Mouse (Mus musculus): Measurements from ENCODE around the gene Txlna. TPM values are rescaled to one million over a fixed set of nuclear protein-coding genes. Genes with fewer than 3 reads are reported as not detected.

Txlna gene
- polyA plus RNA-seq (2015; fragmentation: Nextera tagmentation; extraction: Ambion mirVana): 39.7 and 46.0 TPM in 2 replicates

DNA sequence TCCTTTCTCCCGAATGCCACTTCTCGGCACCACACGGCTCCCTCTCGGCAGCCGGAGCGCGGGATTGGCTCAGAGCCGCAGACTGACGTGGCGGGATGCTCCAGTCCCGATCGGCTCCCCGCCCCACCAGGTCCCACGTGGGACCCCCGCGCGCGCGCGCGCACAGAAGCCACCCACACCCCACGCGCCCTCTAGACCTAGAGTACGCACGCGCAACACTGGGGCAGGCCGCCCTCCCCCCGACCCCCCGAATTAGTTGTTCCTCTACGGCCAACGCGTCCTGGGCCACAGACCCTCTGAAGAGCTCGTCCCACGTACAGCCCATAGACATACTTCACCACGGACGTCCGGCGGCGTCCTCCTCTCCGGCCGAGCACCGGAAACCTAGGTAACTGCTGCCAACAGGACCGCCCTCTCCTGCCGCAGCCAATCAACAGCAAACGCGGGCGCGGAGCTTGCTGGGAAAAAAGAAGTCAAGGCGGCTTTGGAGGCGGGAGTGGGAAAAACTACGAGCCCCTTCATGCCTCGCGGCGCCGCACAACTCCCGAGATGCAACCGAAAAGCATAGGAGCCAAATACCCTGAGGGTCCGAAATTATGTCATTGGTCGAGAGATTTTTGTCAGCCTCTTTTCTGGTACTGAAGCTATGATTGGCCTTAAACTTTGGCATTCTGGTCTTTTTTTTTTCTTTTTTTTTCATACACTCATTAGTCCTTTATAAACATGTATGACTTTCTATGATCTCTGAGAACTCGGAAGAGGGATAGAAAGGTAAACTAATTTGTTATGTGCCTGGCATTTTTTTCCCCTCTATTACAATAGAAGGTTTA lies at the start of gene Txlna:
Gene Txlna (minus strand): TSS at position 428 of the 830 bp plus-strand sequence.
- Histone ChIP-seq H3K27me3 (replicated peaks; ENCODE audit: control insufficient read depth, insufficient read depth, low read length) (no peaks in the 10 kb centered on the region), H3K9me3 (ENCODE audit: control insufficient read depth, low read length) (no peaks in the 10 kb centered on the region), H3K4me3 (ENCODE audit: low read length) (peak within 1 kb of the TSS; percentile 69), H3K36me3 (ENCODE audit: control insufficient read depth, insufficient read depth, low read length) (peaks cover 19% of the 10 kb centered on the region), H3K27ac (ENCODE audit: low read depth, low read length) (peak within 1 kb of the TSS; percentile 97), H3K4me1 (ENCODE audit: control insufficient read depth, insufficient read depth, low read depth, low read length) (peaks cover 22% of the 10 kb centered on the region), H3K9ac (ENCODE audit: low read depth, low read length) (peak within 1 kb of the TSS; percentile 78), H3K4me2 (ENCODE audit: low read length) (peak within 1 kb of the TSS; percentile 93)
- ATAC-seq: peak; percentile 96
- WGBS: under 1% methylated on average over 42 of the region's 60 CpGs

DNA sequence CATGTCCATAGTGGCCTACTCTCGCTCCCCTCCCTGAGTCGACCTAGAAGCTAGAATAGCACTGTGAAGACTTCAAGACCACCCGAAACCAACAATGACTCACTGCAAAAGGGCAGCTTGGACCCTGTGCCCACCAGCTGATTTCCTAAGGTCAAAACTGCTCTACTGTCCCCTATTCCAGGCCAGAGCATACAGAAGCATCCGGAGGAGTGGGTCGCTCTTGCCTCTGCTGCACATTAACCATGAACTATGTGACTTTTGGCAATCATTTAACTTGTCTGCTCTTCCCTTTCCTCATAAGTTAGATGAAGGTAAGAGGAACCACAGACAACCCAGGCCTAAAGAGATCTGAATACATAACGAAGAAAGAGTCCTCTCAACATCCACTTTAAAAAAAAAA lies 43.7 kb upstream of the Txlna start:
- 94% methylated on average over 6 of the region's 6 CpGs for WGBS

DNA sequence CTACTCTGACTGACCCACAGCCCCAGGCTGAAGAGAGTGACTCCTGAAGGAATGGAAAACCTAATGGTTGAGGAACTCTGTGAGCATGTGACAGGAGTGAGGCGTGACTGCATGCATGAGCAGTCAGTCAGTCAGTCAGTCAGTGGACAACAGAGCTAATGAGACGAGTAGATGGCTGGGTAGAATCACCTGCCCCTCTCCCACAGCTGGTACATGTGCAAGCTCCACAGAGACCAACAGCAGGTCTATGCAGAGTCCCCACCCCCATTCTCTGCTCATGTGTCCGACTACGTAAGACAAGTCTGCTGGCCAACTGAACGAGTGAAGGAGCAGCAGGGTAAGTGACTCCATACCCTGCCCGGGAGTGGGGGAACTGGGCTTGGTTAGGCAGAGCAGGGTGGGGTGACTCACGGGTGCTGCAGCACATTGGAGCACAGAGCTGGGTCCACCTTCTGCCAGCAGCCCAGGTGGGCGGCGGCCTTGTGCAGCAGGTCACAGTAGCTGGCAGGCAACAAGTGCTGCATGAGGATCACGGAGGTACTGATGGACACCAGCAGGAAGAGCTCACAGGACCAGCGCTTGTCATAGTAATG lies 43.1 kb upstream of the Txlna start:
- Histone ChIP-seq H3K4me1 (ENCODE audit: control insufficient read depth, insufficient read depth, low read depth, low read length) (no peaks in the 10 kb centered on the region), H3K9ac (ENCODE audit: low read depth, low read length) (no peak overlapping the region), H3K9me3 (ENCODE audit: control insufficient read depth, low read length) (no peaks in the 10 kb centered on the region), H3K4me3 (ENCODE audit: low read length) (no peak overlapping the region), H3K27ac (ENCODE audit: low read depth, low read length) (no peak overlapping the region), H3K36me3 (ENCODE audit: control insufficient read depth, insufficient read depth, low read length) (peaks cover 48% of the 10 kb centered on the region), H3K27me3 (replicated peaks; ENCODE audit: control insufficient read depth, insufficient read depth, low read length) (no peaks in the 10 kb centered on the region), H3K4me2 (ENCODE audit: low read length) (no peak overlapping the region)
- WGBS: 85% methylated on average over 11 of the region's 11 CpGs
- ATAC-seq: no peak

More for the DNA sequence above, 43.7 kb upstream of the Txlna start:
- no peak overlapping the region for H3K4me2 ChIP-seq (ENCODE audit: low read length)
- H3K9ac ChIP-seq (ENCODE audit: low read depth, low read length): no peak overlapping the region
- H3K9me3 ChIP-seq (ENCODE audit: control insufficient read depth, low read length): no peaks in the 10 kb centered on the region
- H3K4me3 ChIP-seq (ENCODE audit: low read length): no peak overlapping the region
- ATAC-seq: no peak
- no peaks in the 10 kb centered on the region for H3K27me3 ChIP-seq (replicated peaks; ENCODE audit: control insufficient read depth, insufficient read depth, low read length)
- no peaks in the 10 kb centered on the region for H3K4me1 ChIP-seq (ENCODE audit: control insufficient read depth, insufficient read depth, low read depth, low read length)
- H3K36me3 ChIP-seq (ENCODE audit: control insufficient read depth, insufficient read depth, low read length): peaks cover 48% of the 10 kb centered on the region
- no peak overlapping the region for H3K27ac ChIP-seq (ENCODE audit: low read depth, low read length)

DNA sequence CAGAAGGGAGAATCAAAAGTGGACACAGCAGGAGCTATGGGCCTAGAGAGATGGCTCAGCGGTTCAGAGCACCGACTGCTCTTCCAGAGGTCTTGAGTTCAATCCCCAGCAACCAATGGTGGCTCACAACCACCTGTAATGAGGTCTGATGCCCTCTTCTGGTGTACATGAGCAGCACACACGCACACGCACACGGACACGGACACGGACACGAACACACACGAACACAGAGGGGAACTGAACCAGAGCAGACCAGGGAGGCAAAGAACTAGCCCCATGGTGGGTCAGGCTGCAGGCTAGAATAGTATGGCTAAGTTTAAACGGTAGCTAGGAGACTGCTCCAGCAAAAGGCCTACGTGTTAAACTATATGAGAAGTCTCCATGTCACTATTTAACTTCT lies 41.0 kb upstream of the Txlna start:
- Histone ChIP-seq H3K4me1 (ENCODE audit: control insufficient read depth, insufficient read depth, low read depth, low read length) (no peaks in the 10 kb centered on the region), H3K27me3 (replicated peaks; ENCODE audit: control insufficient read depth, insufficient read depth, low read length) (no peaks in the 10 kb centered on the region), H3K9ac (ENCODE audit: low read depth, low read length) (no peak overlapping the region), H3K4me2 (ENCODE audit: low read length) (no peak overlapping the region), H3K4me3 (ENCODE audit: low read length) (no peak overlapping the region), H3K36me3 (ENCODE audit: control insufficient read depth, insufficient read depth, low read length) (peaks cover 55% of the 10 kb centered on the region), H3K9me3 (ENCODE audit: control insufficient read depth, low read length) (no peaks in the 10 kb centered on the region), H3K27ac (ENCODE audit: low read depth, low read length) (no peak overlapping the region)
- WGBS: 94% methylated on average over 11 of the region's 11 CpGs
- ATAC-seq: no peak

DNA sequence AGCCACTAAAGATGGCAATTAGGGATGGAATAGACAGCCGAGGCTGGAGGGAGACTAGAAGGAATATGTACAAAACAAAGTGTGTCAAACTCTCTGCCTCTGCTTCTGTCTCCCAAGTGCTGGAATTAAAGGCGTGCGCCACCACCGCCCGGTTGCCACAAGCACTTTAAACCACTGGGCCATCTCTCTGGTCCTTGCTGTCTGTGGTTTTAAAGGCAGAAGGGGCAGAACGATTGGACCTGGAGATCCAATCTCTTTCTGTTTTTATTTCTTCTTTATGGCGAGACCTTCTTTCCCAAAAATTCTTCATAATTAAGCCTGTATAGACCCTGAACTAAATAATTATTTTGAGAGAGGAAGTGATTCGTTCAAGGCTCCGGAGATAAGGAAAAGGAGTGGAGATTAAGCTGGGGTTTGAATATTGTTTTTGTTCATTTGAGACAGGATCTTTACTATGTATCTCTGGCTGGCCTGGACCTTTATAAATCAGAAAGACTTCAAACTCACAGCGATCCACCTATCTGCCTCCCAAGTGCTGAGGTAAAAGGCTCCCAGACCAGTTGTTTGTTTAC lies 32.1 kb upstream of the Txlna start:
- WGBS: 11% methylated on average over 10 of the region's 10 CpGs
- Histone ChIP-seq H3K27ac (ENCODE audit: low read depth, low read length) (peak overlapping the region; percentile 93), H3K4me1 (ENCODE audit: control insufficient read depth, insufficient read depth, low read depth, low read length) (peaks cover 13% of the 10 kb centered on the region), H3K4me2 (ENCODE audit: low read length) (peak overlapping the region; percentile 69), H3K9me3 (ENCODE audit: control insufficient read depth, low read length) (no peaks in the 10 kb centered on the region), H3K4me3 (ENCODE audit: low read length) (peak overlapping the region; percentile 91), H3K9ac (ENCODE audit: low read depth, low read length) (peak overlapping the region; percentile 96), H3K27me3 (replicated peaks; ENCODE audit: control insufficient read depth, insufficient read depth, low read length) (no peaks in the 10 kb centered on the region), H3K36me3 (ENCODE audit: control insufficient read depth, insufficient read depth, low read length) (peaks cover 20% of the 10 kb centered on the region)
- no peak for ATAC-seq

DNA sequence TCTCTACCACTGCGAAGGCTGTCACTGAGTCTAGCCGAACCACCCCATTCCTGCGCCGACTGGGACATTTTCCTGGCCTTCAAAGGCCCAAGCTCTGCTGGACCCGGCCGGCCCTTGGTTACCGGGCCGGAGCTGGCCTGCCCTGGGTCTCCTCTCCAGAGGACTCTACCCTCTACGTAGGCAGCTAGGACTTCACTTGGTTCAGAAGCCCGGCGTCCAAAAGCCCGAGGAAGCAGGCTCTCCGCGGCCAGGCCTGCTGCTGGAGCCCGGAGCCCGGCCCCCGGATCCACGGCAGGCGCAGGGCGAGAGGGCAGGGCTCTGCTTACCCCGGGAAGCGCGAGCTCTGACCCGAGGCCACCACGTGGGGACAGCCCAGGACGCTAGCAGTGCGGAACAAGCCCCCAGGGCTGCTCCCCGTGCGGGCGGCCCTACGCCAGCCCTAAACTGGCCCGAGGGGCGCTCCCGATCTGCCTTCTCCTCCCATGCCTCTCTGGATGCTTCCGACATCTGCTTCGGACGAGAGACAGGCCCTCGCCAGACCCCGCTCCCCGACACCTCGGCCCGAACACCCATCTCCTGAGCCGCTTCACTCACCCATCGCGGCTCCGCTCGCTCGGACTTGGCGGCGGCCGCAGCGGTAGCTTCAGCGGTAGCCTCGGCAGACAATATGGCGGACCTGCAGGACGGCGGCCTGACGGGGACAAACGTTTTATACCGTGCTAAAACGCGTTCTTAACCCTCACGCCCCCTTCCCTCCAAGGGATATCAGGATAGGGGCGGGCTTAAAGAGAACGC lies 31.4 kb upstream of the Txlna start, which contains the start of gene Kpna6:
Gene Kpna6 (minus strand): TSS at position 685 of the 795 bp plus-strand sequence.
- Histone ChIP-seq H3K27me3 (replicated peaks; ENCODE audit: control insufficient read depth, insufficient read depth, low read length) (no peaks in the 10 kb centered on the region), H3K36me3 (ENCODE audit: control insufficient read depth, insufficient read depth, low read length) (peaks cover 15% of the 10 kb centered on the region), H3K4me1 (ENCODE audit: control insufficient read depth, insufficient read depth, low read depth, low read length) (peaks cover 13% of the 10 kb centered on the region), H3K9me3 (ENCODE audit: control insufficient read depth, low read length) (no peaks in the 10 kb centered on the region), H3K4me2 (ENCODE audit: low read length) (peak within 1 kb of the TSS; percentile 69), H3K4me3 (ENCODE audit: low read length) (peak within 1 kb of the TSS; percentile 91), H3K27ac (ENCODE audit: low read depth, low read length) (peak within 1 kb of the TSS; percentile 93), H3K9ac (ENCODE audit: low read depth, low read length) (peak within 1 kb of the TSS; percentile 96)
- ATAC-seq: peak; percentile 94
- under 1% methylated on average over 57 of the region's 65 CpGs for WGBS

DNA sequence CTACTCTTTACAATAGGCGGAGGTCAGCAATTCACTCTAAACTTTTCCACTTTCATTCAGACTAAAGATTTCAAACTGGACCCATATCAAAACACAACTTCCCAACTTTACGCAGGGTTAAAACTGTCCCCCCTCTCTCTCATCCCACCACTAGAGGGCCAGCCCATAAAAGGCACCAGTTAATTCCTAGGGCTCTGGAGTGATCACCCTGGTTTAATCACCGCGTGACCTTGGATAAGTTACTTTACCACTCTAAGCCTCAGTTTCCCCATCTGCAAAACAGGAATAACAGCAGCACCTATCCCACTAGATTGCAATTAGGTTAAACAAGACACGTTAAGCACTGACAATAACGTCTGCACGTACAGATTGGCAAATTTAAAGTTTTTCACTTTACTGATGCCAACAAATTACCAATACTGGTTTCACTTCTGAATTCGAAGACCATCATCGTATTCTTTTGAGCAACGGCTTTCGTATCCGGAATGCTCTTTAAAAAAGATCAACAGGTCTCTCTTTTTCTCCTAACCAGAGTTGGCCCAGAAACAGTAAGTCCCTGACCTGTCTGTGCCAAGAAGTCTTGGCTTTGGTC lies 30.7 kb upstream of the Txlna start:
- Histone ChIP-seq H3K4me3 (ENCODE audit: low read length) (peak overlapping the region; percentile 91), H3K9ac (ENCODE audit: low read depth, low read length) (peak overlapping the region; percentile 96), H3K4me1 (ENCODE audit: control insufficient read depth, insufficient read depth, low read depth, low read length) (peaks cover 13% of the 10 kb centered on the region), H3K27ac (ENCODE audit: low read depth, low read length) (peak overlapping the region; percentile 93), H3K4me2 (ENCODE audit: low read length) (peak overlapping the region; percentile 69), H3K36me3 (ENCODE audit: control insufficient read depth, insufficient read depth, low read length) (peaks cover 8% of the 10 kb centered on the region), H3K27me3 (replicated peaks; ENCODE audit: control insufficient read depth, insufficient read depth, low read length) (no peaks in the 10 kb centered on the region), H3K9me3 (ENCODE audit: control insufficient read depth, low read length) (no peaks in the 10 kb centered on the region)
- no peak for ATAC-seq
- WGBS: 6% methylated on average over 12 of the region's 12 CpGs

DNA sequence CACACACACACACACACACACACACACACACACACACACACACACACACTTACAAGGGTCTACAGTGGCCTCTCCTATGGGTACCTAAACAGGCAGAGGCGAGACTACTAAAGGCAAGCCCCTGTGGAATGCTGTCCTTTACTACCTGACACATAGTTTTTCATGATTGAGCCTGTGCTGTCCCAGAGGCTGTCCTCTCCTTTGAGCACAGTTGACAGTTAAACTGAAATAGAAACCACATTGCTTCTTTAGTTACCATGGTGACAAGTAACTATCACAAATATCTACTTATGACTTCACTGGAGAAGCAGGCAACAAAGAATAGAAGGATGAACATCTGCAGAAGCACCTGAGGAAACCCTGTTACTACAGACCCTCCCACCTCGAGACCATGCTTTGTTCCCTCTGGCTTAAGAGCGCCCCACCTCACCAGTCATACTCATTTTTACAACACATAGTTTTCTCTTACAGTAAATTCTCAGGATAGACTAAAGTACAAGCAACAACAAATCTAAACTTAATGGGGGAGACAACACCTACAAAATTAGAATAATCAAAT lies 21.5 kb upstream of the Txlna start:
- no peaks in the 10 kb centered on the region for H3K27me3 ChIP-seq (replicated peaks; ENCODE audit: control insufficient read depth, insufficient read depth, low read length)
- H3K4me3 ChIP-seq (ENCODE audit: low read length): no peak overlapping the region
- no peak overlapping the region for H3K9ac ChIP-seq (ENCODE audit: low read depth, low read length)
- no peak overlapping the region for H3K4me2 ChIP-seq (ENCODE audit: low read length)
- H3K4me1 ChIP-seq (ENCODE audit: control insufficient read depth, insufficient read depth, low read depth, low read length): no peaks in the 10 kb centered on the region
- no peak overlapping the region for H3K27ac ChIP-seq (ENCODE audit: low read depth, low read length)
- peaks cover 7% of the 10 kb centered on the region for H3K36me3 ChIP-seq (ENCODE audit: control insufficient read depth, insufficient read depth, low read length)
- no peak for ATAC-seq
- 92% methylated on average over 3 of the region's 3 CpGs for WGBS
- H3K9me3 ChIP-seq (ENCODE audit: control insufficient read depth, low read length): no peaks in the 10 kb centered on the region
